Mouse (Mus musculus): ENCODE measurements at regions not wholly inside any gene's neighbourhood (a gene's known extent, or its start where the extent isn't known, plus 50 kb on each side); places are given as distances from the start of the nearest gene placed in this dataset.
A peak's percentile ranks its signal among the peaks of the same experiment; 100 is the strongest.

DNA sequence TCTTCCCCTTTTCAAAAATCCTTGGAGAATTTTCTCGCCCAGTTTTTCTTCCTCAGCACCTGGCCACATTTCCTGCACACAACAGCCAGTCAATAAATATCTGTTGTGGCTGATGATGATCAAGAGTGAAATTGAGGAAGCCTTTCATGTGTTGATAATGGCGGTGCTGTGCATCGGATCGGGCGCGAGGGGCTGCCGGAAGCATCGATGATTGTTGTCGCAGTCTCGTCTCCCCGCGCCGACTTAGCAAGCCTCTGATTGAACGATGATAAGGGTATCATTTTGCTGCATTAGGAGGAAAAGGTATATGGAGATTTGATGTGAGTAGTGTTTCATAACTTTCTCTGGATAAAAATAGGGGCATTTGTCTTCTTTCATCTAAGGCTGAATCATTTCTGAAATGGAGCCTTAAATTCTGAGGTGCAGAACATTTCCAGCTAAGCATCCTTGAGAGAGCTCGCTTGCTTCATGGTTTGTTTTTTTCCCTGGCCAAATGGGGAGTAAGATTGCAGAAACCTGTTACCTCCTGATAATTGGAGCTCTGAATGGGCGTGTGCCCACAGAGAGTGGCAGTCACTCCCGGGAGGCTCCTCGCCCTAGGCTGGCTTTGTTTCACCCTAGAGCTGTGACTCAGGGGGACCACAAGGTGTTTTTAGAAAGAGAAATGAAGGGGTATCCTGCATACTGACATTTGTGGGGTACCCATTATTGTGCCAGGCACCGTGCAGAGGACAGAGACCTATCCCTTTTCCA lies 94.8 kb upstream of the Podxl start:
- DNase-seq (ENCODE audit: low spot score) = no peak

DNA sequence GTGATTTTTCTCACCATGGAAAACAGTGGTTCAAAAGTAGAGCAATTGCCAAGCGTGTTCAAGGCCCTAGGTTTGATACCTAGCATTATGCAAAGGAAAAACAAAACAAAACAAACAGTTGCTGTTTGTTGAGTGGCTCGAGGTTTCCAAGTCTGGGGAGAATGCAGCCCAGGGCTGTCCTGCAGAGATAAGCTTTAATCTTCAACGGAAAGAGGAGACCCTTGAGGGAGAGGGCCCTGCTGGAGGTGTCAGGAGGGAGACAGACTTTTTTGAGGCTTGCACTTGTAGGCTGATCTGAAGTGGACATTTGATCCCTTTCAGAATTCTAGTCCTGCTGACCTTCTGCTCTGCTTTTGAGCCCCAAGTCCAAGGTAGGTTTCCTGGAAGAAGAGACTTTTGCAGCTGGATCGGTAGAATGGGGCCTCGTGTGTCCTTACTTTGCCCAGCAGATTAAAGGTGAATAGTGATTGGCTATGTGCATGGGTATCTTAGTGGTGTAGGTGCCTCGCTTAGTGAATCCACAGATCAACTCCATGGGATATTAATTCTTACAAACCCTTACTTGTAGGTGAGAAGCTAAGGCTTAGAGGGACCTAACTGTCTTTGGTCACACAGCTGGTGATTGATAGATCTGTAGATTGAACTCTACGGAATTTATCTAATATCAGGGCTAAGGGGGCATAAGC lies 87.2 kb upstream of the Podxl start:
- no peak for DNase-seq (ENCODE audit: low spot score)

DNA sequence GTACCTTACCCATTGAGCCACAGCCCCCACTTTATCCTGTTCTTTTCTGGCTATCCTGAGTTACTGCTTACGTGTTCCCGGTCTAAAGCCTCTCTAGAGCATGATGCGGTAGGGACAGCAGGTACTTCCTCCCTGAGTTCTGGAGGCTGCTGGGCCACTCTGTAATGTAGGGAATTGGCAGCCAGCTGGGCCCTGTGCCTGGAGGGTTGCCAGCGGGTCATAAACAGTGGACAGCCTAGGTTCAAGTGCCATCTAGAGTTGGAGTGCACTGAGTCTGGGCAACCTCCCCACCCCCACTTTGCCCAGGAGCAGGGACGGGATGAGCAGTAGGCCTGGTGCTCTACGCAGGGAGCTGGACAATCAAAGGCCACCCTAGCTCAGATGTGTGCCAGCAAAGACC lies 81.5 kb upstream of the Podxl start:
- DNase-seq (ENCODE audit: low spot score) = no peak

DNA sequence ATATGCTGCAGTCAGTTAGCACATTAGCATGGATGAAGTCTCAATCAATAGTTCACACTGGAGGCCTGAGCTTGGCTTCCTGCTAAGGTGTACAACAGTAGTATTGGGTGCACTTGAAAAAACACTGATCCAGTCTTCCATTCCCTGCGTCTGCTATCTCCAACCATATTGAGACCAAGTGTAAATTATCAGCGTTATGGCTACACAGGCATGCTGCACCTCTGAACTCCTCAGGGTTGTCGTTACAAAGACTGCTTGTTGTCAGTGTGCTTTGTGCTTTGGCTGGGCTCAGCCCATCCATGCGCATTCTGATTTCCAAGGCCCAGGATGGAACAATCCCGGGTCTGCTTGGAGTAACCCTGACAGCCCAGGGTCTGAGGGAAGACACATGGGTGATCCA lies 80.7 kb upstream of the Podxl start:
- DNase-seq (ENCODE audit: low spot score) = no peak

DNA sequence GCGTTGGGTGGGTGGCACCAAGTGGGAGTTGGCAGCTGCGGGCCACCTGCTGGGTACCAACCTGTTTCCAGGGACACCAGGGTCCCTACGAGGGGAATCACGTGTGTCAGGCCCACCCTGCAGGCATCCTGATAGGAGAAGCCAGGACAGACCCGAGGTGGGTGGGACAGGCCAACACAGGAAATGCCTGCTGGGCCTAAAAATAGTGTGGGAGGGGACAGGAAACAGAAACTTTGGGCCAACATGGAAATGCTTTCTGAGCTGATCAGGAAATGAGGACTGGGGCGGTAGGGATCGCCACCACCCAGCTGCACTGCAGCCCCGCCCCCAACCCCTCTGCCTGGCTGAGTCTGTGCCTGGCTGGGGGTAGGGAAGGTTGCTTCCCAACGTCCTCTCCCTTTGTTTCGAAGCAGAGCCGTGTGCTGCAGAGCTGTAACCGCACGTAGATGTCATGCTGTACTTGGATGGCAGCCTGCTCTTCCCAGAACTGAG lies 78.7 kb upstream of the Podxl start:
- DNase-seq (ENCODE audit: low spot score) = peak; percentile 53

DNA sequence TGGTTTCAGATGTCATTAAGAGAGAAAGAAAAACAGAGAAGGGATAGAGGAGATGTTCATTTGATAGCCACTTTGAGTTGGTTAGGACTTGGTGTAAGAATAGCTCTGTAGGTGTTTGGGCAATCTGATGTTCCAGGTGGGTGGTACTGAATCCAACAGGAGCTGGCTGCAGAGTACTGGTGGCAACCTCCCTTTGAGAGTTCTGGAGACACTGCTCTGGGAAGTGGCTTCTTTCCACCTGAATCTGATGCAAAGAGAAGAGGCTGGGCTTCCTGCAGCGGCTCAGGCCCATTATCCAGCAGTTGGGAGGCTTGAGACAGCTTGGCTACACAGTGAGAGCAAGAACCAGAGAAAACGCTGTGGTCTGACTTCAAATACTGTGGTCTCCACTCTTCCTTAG lies 77.0 kb upstream of the Podxl start:
- DNase-seq (ENCODE audit: low spot score) = no peak

DNA sequence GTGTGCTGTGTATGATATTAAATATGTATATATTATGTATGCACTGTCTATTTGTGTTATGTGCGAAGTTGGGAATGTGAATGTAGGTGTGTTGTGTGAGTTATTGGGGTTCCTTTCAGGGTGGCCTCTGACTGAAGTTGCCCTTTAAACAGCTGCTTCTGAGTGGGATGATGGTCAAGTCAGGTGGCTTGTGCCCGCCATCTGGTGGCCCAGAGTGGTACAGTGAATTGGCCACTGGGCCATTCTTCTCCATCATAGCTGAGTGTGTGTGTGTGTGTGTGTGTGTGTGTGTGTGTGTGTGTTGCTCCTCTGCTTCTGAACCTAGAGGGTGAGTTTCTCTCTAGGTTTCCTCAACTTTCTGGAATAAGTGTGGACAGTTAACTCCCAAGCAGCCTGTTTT lies 75.7 kb upstream of the Podxl start:
- DNase-seq (ENCODE audit: low spot score) = peak; percentile 84

DNA sequence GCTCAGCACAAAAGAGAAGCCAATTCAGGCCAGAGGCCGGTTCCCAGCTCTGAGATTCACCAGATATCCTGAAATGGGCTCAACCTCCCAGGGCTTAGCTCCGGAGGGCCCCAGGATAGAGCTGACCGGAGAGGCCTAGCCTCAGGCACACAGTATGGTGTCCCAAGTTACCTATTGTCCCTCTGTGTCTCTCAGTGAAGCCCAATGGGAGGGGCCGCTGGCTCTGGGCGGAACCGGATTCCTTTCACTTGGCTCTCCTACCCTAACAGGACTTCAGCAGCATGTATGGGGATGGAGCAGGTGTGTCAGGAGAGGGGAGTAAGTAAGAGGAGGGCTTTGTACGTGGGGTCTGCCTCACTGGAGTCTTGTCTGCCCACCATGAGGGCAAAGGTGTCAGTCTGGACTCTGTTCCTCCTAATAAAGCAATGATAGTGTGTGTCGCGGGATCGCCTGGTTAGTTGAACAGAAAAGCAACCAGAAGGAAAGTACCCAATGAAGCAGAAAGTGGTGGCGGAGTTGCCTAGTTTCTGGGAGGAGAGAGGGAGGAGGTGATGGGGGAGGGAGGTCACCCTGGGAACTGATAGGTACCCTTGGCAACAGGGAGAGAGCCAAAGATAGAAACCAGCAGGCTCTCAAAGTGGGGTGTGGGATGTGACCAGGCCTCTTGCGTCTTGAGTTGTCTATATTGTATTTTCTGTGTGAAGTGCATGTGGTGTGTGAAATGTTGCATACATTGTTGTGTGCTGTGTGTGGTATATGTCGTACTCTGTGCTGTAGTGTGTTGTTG lies 74.8 kb upstream of the Podxl start:
- peak; percentile 16 for DNase-seq (ENCODE audit: low spot score)

DNA sequence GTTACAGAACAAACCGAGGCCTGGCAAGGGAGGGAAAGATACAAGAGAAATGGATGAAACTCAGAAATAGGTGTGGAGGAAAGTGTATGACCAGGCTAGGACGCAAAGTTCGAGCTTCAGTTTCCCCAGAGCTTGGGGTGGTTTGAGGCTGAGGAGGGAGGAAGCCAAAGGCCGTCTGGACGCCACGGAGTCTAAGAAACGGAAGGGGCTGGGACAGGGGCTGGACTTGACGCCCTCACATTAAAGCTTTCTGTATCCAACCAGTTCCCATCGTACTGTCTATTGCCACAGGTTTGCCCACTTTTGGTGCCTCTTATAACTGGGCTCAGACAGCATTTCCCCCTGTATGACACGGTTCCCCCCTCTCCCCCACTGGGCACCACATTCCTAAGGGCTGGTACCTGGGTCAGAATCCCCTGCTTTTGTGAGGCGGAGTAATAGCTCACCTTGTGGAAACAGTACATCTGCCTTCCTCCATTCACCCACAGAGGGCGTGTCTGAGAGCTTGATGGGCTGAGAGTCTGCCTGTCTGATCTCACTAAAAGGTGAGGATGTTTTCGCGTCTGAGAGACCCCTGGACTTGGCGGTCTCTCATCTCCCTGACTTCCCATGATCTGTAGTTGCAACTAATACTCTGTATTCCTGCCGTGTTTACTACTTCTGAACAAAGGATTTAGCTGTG lies 73.7 kb upstream of the Podxl start:
- DNase-seq (ENCODE audit: low spot score) = peak; percentile 69

DNA sequence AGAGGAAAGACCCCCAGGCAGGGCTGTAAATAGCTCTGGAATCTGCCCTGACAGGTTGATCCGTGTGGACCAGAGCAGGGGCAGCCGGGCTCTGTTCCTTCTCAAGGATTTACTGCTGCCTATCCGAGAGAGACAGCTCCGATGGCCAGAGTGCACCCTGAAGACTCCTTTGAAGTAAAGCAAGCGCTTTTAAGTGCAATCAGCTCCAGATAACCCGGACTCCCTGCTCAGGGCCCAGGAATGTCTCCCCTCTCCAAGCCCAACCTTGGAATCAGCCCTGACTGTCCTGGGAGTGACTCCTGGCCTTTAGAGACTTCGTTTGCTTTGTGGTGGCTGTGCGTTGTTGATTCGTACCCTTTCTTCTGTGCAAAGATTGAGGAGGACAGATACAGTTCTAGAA lies 73.2 kb upstream of the Podxl start:
- peak; percentile 47 for DNase-seq (ENCODE audit: low spot score)

DNA sequence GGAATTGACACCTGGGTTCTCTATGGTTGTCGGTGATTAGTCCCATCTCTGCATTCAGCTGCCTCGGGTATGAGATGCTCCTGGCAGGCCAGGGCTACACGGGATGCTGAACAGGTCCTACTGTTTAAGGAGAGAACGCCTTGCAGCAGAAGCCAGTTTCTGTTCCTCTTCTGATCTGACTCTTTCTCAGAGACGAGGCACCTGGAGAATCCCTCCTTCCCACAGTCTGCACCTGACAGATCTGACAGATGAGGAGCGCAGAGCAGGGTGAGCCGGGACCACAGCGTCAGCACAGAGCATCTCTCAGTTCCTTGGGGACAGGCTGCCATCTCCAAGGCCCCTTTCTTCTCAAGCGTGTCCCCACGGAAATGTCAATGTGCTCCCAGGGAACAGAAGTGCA lies 68.7 kb upstream of the Podxl start:
- DNase-seq (ENCODE audit: low spot score) = no peak

DNA sequence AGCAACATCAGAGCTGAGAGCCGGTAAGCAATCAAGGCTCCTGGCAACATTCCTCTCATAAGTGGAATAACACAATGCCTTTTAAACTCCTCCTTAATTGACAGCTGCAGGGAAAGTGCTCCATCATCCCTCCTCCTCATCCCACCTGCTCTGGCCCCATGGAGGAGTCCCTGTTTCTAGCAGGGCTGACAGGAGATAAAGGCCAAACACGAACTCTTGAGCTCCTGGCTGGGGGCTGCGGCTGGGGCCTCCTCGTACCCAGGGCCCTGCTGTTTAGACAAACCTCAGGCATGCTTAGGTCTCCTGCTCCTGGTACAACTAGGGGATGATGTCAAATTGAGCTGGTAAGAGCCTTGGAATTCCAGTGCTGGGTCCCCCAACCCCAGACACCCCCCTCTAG lies 66.2 kb upstream of the Podxl start:
- peak; percentile 30 for DNase-seq (ENCODE audit: low spot score)

DNA sequence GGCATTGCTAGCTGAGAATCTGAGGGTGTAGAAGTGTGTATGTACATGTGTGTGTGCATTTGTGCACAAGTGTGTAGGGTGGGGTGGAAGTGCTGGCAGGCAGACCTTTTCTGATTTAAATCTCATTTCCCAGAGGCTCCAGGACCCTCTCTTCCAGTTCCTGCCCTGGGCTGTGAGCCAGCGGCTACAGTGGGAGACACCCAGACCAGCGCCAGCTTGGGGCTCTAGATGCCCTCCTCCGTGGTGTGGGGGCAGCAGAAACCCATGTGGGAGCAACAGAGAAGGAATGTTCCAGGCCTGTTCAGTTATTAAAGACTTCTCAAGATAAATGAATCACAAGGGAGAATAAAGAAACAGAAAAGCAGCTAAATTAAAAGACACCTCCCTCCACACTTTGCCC lies 64.1 kb upstream of the Podxl start:
- no peak for DNase-seq (ENCODE audit: low spot score)

DNA sequence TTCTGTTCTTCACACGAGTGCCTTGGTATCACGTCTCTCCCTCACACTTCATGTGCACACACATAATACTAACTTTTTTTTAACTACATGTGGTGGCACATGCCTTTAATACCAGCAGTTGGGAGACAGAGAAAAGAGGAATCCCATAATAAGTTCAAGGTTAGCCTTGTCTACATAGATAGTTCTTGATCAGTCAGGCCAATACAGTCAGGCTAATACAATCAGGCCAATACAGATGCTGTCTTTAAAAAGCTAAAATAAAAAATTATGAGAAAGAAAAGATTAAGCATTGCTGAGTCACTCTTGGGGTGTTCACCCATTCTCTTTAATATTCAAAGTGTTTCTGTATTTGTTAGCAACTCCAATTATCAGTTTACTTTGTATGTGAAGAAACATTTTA lies 61.3 kb upstream of the Podxl start:
- DNase-seq (ENCODE audit: low spot score) = no peak

DNA sequence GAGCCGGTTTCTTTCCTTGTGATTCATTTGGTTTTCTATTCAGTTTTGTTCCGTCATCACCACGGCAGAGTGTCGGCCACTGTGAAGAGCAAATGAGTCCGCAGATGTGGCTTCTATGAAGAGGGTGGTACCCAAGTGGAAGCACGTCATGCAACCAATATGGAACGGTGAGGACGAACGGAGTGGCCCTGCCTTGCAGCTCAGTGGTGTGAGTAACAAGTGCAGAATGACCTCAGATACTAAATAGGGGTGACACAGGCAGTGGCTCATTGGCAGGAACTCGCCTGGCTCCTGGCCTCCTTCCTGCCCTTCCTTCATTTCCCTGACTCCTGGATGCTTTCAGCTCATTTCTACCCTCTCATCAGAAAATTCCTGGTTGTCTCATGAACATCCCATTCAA lies 60.6 kb upstream of the Podxl start:
- no peak for DNase-seq (ENCODE audit: low spot score)

DNA sequence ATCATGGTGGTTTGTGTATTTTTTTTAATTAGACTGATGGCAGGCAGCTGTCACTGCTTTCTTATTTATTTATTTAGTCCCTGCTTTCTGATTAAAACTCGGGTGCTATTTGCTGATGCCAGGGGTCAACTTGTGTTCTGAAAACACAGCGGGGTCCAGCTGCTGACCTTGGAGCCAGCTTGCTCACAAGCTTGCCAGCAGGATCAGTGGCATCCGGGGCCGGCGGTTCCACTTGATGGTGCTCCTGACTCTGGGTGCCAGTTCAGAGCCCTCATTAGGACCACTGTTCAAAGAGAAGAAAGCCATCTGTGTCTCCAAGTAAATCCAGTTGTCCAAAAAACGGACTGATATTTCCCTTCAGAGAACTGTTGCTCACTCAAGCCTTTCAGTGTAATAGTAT lies 57.2 kb upstream of the Podxl start:
- DNase-seq (ENCODE audit: low spot score) = no peak

DNA sequence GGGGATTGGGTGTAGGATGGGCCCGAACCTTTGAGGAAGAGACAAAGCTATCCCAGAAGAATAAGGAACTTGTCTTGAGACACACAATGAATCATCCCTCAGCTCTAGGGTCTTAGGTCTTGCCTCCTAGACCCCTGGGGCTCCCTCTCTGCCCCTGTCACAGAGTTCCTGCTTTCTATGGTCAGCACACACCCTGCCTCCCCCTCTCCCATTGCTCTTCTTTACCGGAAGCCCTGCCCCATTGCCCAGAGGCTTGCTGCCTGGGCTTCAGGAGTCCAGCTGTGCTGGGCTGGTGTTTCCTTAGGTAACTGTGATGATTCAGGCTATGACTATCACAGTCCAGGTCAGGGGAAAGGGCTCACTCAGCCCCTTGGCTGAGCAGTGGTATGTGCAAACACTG lies 55.1 kb upstream of the Podxl start:
- DNase-seq (ENCODE audit: low spot score) = no peak

DNA sequence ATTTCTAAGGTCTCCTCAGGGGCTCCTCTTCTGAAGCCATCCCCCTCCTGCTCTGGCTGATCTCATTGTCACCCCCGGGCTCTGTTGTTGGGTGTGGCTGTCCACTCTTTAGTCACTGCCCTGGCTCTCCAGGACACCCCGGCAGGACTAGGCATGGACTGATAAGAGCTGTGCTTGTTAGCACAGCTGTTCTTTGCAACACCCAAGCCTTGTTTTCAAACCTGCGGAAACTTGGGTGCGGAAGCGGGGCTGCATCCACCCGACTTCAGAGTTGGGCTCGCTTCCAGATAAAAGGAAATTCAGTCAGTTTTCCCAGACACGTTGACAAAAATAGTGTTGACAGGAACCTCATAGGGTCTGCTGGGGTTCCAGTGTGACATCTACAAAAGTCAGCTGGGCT lies 53.6 kb upstream of the Podxl start:
- DNase-seq (ENCODE audit: low spot score) = no peak

DNA sequence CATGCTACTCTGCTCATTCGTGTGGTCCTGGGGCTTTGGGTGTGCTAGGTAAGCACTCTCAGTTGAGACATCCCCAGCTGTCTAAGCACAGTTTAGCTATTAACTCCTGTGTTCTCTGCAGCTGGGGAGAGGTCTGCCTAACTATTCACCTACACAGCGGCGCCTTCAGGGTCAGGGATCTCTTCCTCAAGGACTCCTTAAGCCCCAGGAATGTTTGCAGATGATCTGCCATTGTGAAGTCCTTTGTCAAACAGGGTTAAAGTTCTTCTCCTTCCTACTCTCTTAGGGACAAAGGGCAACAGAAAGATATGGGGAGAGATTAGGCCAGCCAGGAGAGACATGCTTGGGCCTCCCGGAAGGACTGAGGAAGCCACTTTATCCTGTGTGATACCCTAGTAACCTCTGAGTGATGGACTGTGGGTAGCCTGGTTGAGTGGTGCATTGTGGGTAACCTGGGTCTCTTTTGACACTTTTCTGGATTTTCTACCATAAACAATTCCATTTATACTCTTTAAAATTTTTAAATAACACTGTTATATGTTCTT lies 51.7 kb upstream of the Podxl start:
- no peak for DNase-seq (ENCODE audit: low spot score)

DNA sequence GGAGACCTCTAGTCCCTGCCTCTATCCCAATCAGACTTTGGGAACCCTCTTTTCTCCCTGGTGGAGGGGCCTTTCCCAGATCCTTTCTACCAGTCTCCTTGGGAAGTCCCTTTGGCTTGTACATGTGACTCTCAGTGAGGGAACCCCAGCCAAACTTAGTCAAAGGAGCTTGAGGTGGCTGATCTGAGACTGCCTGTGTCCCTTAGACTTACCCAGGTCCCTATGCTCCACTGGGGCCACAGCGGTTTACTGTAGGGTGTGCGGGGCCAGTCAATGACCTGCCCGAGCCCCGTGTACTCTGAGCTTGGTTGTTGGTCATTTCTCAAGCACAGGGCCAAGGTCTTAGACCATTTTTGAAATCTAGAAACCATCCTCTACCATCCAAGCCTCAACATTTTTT lies 50.8 kb upstream of the Podxl start:
- DNase-seq (ENCODE audit: low spot score) = no peak

DNA sequence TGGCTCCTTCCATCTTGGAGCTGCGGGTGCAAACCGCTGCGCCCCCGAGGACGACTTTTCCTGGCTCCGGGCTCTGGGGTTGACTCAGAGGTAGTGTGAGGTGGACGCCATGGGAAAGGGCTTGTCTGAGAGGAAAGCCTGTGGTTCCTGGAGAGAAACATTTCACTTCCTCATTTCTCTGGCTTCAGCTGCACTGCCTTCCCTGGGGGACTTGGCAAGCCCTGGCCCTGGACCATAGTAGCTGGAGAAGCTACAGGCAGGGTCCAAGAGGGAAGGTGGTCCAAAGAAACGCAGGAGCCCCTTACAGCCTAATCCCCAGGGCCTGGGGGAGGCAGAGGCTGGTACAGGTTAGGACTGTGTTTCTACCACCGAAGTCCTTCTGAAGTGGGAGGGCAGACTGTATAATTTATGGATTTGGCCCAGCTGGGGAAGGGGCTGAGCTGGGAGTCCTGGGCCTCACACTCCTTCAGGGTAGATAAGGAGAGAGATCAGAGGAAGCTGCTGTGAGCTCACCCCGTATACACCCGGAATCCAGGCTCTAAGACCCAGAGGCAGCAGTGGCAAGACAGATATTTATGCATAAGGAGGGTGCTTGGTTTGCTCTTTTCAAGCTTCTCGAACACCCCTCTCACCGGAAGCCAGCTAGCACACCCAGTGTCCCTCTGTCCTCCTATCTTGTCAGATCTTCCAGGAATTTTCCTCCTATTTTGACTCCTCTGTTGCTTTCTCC lies 50.0 kb upstream of the Podxl start:
- peak; percentile 39 for DNase-seq (ENCODE audit: low spot score)

All from embryo, embryonic 10 days (tissue).